Mouse (Mus musculus): ENCODE measurements at regions not wholly inside any gene's neighbourhood (a gene's known extent, or its start where the extent isn't known, plus 50 kb on each side); places are given as distances from the start of the nearest gene placed in this dataset.

DNA sequence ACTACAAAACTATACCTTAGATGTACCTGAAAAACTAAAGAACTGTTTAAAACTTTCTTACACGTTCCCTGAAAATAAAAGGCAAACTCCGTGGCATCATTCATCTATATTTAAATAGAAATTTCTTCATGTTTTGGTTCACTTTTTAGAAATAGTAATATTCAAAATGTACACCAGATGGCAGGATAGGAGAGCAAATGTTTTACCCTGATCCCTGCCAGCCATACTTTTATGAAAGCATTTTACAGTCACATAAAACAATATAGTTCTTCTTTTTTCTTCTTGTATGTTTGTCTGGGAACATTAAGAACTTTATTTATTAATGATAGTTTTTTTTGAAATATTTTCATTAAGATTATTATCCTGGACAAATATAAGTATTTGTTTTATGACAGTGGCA is 68.5 kb downstream of the 4921530L21Rik start:
- no peak for DNase-seq

DNA sequence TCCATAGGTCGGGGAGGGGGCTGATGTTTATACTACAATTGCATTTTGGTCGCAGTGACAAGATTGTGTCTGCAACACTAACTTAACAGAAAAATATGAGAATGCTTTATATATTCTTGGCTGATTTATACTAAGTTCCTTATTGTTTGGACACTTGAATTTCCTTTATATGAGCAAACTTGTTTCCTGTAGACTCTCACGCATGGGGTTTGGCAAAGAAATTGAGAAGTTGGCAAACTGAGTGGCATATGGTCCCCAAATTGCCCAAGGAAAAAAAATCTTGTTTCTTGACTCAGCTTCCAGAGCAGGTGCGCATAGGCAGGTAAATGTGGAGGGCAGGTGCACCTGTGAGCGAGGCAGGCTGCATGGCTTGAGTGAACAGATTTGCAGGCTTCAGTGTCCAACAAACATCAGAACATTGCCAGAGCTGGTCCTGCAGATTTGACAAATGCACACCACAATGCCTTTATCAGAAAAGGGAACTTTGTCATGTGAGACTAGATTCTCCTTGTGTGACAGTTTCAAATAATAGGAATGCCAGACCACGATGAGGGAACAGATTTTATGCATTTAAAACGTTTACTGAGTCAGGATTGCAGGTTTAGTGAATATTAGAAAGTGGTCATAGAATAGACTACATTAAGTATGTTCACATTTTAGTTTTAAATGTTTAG is 75.1 kb downstream of the 4921530L21Rik start:
- DNase-seq: no peak

DNA sequence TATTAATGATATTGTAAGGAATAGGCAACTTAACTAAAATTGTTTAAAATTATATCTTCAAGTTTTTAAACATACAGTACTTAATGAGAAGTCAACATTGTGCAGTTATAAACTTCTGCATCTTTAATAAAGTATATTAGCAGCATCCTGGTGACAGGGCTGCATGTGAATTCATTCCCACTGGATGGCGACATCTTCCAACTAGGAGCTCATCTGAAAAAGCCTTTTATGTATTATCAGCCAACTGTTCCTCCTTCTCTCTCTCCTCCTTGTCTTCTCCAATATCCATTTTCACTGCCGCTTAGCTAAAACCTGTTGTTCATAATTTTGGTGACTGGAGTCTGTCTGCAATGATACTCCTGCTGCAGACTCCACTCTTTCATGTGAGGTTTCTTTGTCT is 103.0 kb downstream of the 4921530L21Rik start:
- DNase-seq: peak; percentile 14

DNA sequence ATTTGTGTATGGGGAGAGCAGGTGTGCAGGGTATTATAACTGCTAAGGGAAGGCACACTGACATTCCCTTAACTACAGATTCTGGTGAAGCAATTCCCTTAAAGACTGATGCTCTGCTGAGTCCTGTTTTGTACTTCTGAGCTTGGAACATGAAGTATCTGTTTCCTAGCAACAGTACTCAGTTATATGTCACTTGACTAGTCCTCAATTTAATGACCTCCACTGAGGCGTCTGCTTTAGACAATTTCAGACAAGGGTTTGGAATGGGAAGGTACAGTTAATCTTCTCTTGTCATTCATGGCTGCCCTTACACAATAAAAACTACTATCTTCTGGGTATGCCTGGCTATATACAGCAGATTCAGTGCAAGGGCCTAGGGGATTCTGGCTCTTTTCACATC is 117.3 kb downstream of the 4921530L21Rik start:
- DNase-seq: no peak

DNA sequence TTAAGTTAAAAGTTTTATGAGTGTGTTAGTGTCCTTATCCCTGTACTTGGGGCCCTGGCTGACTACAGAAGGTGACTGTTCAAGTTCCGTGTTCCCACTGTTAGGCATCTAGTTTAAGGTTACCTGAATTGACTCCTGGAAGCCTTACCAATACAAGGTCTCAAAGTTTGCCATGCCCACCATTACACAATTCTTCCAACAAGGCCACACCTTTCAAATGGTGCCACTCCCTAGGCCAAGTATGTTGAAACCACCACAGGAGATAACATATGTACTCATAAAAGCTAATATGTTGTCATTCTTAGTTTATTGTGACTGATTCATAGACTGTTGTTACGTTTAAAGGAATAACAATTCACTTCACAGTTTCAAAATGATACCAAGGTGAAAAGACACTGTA is 140.6 kb downstream of the 4921530L21Rik start:
- no peak for DNase-seq
